Mouse (Mus musculus) heart, postnatal 0 days (tissue): ENCODE results near the gene Apoc4. TPM values are rescaled to one million over a fixed set of nuclear protein-coding genes. Genes with fewer than 3 reads are reported as not detected.

Experiments used
- ATAC-seq: fragments of 200-750 bp; cut with Nextera tagmentation; 2 replicates; pipeline ENCODE4 v1.8.0; 2017; ENCODE audit warnings: low read depth, moderate number of reproducible peaks, moderate library complexity; ENCODE audit not compliant: insufficient read depth
- DNase-seq: peaks from one replicate; pipeline ENCODE4 v3.0.0-alpha.2; 2016; ENCODE audit warnings: low spot score
- H3K27ac ChIP-seq: fragments of 300-500 bp; sonication (generic); 2 replicates; pipeline ENCODE4 v1.5.1; 2014; ENCODE audit warnings: low read depth, mild to moderate bottlenecking
- H3K27me3 ChIP-seq: fragments of 300-500 bp; sonication (generic); 2 replicates; pipeline ENCODE4 v1.6.1; 2014; ENCODE audit warnings: low read length, mixed read lengths; ENCODE audit not compliant: control insufficient read depth, insufficient read depth
- H3K36me3 ChIP-seq: fragments of 300-500 bp; sonication (generic); replicated peaks from 2 replicates; pipeline ENCODE4 v1.6.1; 2014; ENCODE audit warnings: low read length, mixed read lengths; ENCODE audit not compliant: control insufficient read depth, insufficient read depth
- H3K4me1 ChIP-seq: fragments of 300-500 bp; sonication (generic); 2 replicates; pipeline ENCODE4 v1.6.1; 2014; ENCODE audit warnings: antibody characterized with exemption; ENCODE audit not compliant: control insufficient read depth, insufficient read depth
- H3K4me2 ChIP-seq: fragments of 300-500 bp; sonication (generic); 2 replicates; pipeline ENCODE4 v1.6.1; 2014; ENCODE audit warnings: low read depth, mild to moderate bottlenecking, low read length, moderate library complexity
- H3K4me3 ChIP-seq: fragments of 300-500 bp; sonication (generic); 2 replicates; pipeline ENCODE4 v1.5.1; 2014; ENCODE audit warnings: low read depth, low read length
- H3K9ac ChIP-seq: fragments of 300-500 bp; sonication (generic); replicated peaks from 2 replicates; pipeline ENCODE4 v1.6.1; 2014; ENCODE audit warnings: low read depth, low read length, mixed read lengths
- H3K9me3 ChIP-seq: fragments of 300-500 bp; sonication (generic); replicated peaks from 2 replicates; pipeline ENCODE4 v1.6.1; 2016; ENCODE audit warnings: low read length; ENCODE audit not compliant: control insufficient read depth
- CTCF ChIP-seq: IDR thresholded peaks from 2 replicates; pipeline ENCODE4 v1.5.1; 2016; ENCODE audit warnings: antibody characterized with exemption, control low read depth, low read depth
- EP300 ChIP-seq: IDR thresholded peaks from 2 replicates; pipeline ENCODE4 v1.6.1; 2016; ENCODE audit warnings: antibody characterized with exemption, low read depth
- WGBS: fragments of 180-500 bp; shearing (Covaris S2); extraction: QIAGEN DNeasy Blood & Tissue Kit; methylation state at CpG from one replicate; pipeline ENCODE4 v1.1.7; 2014; 5-methylcytosine and 5-hydroxymethylcytosine counted together
- polyA plus RNA-seq: library from polyadenylated mRNA; unstranded; fragments of >200 nt; fragmentation: Nextera tagmentation; extraction: Ambion mirVana; gene quantifications from 2 replicates; pipeline ENCODE4 v1.2.1, GENCODE M21; 2015
- total RNA-seq: library from RNA; depleted of rRNA; stranded (reverse); fragments of >200 nt; gene quantifications from 2 replicates; pipeline ENCODE4 v1.2.3, GENCODE M21; 2014; ENCODE audit warnings: low replicate concordance; rRNA removed

Gene Apoc4
- total and polyA plus RNA-seq, 2 experiments from 2014 or later = 0.18 TPM; not detected in 1

DNA sequence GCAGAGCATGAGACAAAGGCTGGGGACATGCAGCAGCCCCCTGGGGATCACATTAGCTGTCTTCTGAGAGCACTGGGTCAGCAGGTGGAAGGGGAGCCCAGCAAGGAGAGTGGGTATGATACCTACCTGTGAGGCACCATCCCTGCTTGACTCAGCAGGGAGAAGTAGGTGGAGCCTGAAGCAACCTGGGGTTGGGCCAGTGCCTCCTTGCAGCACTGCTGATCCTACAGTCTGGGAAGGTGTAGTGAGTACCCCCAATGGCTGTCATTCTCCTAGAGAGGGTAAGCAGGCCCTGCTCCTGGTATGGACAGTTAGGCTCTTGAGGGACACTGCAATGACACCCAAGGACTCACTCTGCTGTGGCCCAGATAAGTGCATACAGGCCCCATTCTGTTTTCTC is 49.0 kb downstream of the Apoc4 start:
- H3K4me3 ChIP-seq = no peak overlapping the region
- TF ChIP-seq EP300 (no peak), CTCF (no peak)
- peaks cover 14% of the 10 kb centered on the region; the same call in 1 of the 2 replicates for H3K4me1 ChIP-seq
- DNase-seq (no peak), ATAC-seq (no peak)
- H3K9me3 ChIP-seq = no peaks in the 10 kb centered on the region
- no peak overlapping the region for H3K27ac ChIP-seq
- H3K4me2 ChIP-seq = no peak overlapping the region
- peaks cover 47% of the 10 kb centered on the region for H3K36me3 ChIP-seq
- H3K27me3 ChIP-seq = no peaks in the 10 kb centered on the region
- H3K9ac ChIP-seq = no peak overlapping the region

DNA sequence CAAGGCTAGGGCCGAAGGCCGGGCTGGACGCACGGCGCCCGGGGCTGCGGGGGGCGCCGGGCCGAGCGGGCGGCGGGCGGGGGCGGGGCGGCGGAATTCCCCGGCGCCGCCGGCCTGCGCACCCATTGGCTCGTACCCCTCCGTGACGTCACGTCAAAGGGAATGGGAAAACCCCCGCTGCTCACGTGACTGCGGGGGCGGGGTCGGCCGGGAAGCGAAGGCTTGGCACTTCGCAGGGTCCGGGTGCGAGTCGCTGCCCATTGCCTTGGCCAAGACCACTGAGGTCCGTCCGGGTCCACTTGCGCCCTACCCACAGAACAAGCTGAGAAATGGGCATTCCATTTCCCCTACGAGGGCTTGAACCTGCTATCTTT is 51.9 kb downstream of the Apoc4 start, which contains the start of gene Relb:
TSS of gene Relb (minus strand) at position 78 of the 374 bp plus-strand sequence.
- H3K4me3 ChIP-seq = peak within 1 kb of the TSS; percentile 84
- 2% methylated on average over 35 of the region's 41 CpGs for WGBS
- ATAC-seq = peak; percentile 71
- peak; percentile 76 for DNase-seq
- peaks cover 24% of the 10 kb centered on the region for H3K36me3 ChIP-seq
- H3K9me3 ChIP-seq = no peaks in the 10 kb centered on the region
- H3K27ac ChIP-seq = peak within 1 kb of the TSS; percentile 91
- H3K27me3 ChIP-seq = no peaks in the 10 kb centered on the region
- TF ChIP-seq EP300 (no peak), CTCF (no peak)
- peak within 1 kb of the TSS; percentile 99 for H3K4me2 ChIP-seq
- H3K9ac ChIP-seq = peak within 1 kb of the TSS; percentile 69
- 0 out of 2 replicates have a peak, but pooled peaks cover 4% of the 10 kb centered on the region for H3K4me1 ChIP-seq

- H3K4me1 ChIP-seq = 0 out of 2 replicates have a peak, but pooled peaks cover 4% of the 10 kb centered on the region
- H3K4me3 ChIP-seq = peak overlapping the region; percentile 84
- WGBS = 2% methylated on average over 55 of the region's 57 CpGs
- DNase-seq = peak; percentile 94
- TF ChIP-seq EP300 (no peak), CTCF (no peak)
- peaks cover 18% of the 10 kb centered on the region for H3K36me3 ChIP-seq
- H3K9me3 ChIP-seq = no peaks in the 10 kb centered on the region
- peak; percentile 86 for ATAC-seq
- H3K27me3 ChIP-seq = no peaks in the 10 kb centered on the region
- H3K9ac ChIP-seq = peak overlapping the region; percentile 69
- H3K27ac ChIP-seq = peak overlapping the region; percentile 91
- peak overlapping the region; percentile 99 for H3K4me2 ChIP-seq
These were observed 52.5 kb downstream of the Apoc4 start for GRCm38 (mm10) chr7:19628536-19629360.

DNA sequence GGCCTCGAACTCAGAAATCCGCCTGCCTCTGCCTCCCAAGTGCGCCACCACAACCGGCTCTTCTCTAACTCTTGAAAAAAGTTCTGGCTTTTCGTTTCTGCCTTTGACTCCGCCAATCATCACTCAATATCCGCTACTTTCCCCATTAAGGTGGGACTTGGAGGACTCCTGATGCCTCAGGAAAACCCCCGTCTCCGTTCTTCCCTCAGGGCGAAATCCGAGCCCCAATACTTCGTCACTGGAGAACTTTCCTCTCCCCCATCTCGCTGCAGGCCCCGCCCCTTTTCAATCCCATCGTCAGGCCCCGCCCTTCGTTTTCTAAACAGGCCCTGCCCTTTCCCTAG is 53.1 kb downstream of the Apoc4 start:
- ATAC-seq (no peak), DNase-seq (no peak)
- no peaks in the 10 kb centered on the region for H3K27me3 ChIP-seq
- H3K4me3 ChIP-seq = peak overlapping the region; percentile 84
- TF ChIP-seq CTCF = no peak
- no peak for TF ChIP-seq EP300
- H3K4me2 ChIP-seq = peak overlapping the region; percentile 99
- H3K9me3 ChIP-seq = no peaks in the 10 kb centered on the region
- H3K9ac ChIP-seq = no peak overlapping the region
- 16% methylated on average over 17 of the region's 17 CpGs for WGBS
- 0 out of 2 replicates have a peak, but pooled peaks cover 4% of the 10 kb centered on the region for H3K4me1 ChIP-seq
- H3K27ac ChIP-seq = peak overlapping the region; percentile 91
- peaks cover 13% of the 10 kb centered on the region; the same call in 1 of the 2 replicates for H3K36me3 ChIP-seq

Other genes starting within 250 kb of the Apoc4 start
- gene Mark4, start 222.7 kb downstream of the Apoc4 start, total RNA-seq = 16.0 and 26.4 TPM in 2 replicates
- 5.5 and 5.6 TPM in 2 replicates for gene Mark4, start 222.7 kb downstream of the Apoc4 start, polyA plus RNA-seq
- 1.9 and 3.5 TPM in 2 replicates for gene Exoc3l2, start 218.1 kb downstream of the Apoc4 start, total RNA-seq
- gene Exoc3l2, start 218.1 kb downstream of the Apoc4 start, polyA plus RNA-seq = 0.49 and 0.62 TPM in 2 replicates
- 9.3 and 11.9 TPM in 2 replicates for gene Bloc1s3, start 173.1 kb downstream of the Apoc4 start, total RNA-seq
- 1.2 TPM in 2 replicates for gene Bloc1s3, start 173.1 kb downstream of the Apoc4 start, polyA plus RNA-seq
- 65.1 and 84.9 TPM in 2 replicates for gene Trappc6a, start 173.1 kb downstream of the Apoc4 start, total RNA-seq
- gene Trappc6a, start 173.1 kb downstream of the Apoc4 start, polyA plus RNA-seq = 79.5 and 83.3 TPM in 2 replicates
- gene Nkpd1, start 163.6 kb downstream of the Apoc4 start, total RNA-seq = not detected in 2 replicates
- not detected in 2 replicates for gene Nkpd1, start 163.6 kb downstream of the Apoc4 start, polyA plus RNA-seq
- 40.6 and 53.3 TPM in 2 replicates for gene Ppp1r37, start 118.4 kb downstream of the Apoc4 start, total RNA-seq
- gene Ppp1r37, start 118.4 kb downstream of the Apoc4 start, polyA plus RNA-seq = 11.4 and 12.6 TPM in 2 replicates
- gene Zfp296, start 104.2 kb downstream of the Apoc4 start, total RNA-seq = 0.12 and 3.6 TPM in 2 replicates
- 0.12 and 0.15 TPM in 2 replicates for gene Zfp296, start 104.2 kb downstream of the Apoc4 start, polyA plus RNA-seq
- gene Gemin7, start 103.9 kb downstream of the Apoc4 start, total RNA-seq = 63.2 and 67.3 TPM in 2 replicates
- 114 and 115 TPM in 2 replicates for gene Gemin7, start 103.9 kb downstream of the Apoc4 start, polyA plus RNA-seq
- gene Clasrp, start 77.0 kb downstream of the Apoc4 start, total RNA-seq = 18.9 and 75.2 TPM in 2 replicates
- gene Clasrp, start 77.0 kb downstream of the Apoc4 start, polyA plus RNA-seq = 13.4 and 17.5 TPM in 2 replicates
- gene Relb, start 52.0 kb downstream of the Apoc4 start, total RNA-seq = 9.0 and 11.7 TPM in 2 replicates
- gene Relb, start 52.0 kb downstream of the Apoc4 start, polyA plus RNA-seq = 6.5 and 7.2 TPM in 2 replicates
- gene Clptm1, start 16.4 kb downstream of the Apoc4 start, total RNA-seq = 97.9 and 128 TPM in 2 replicates
- 68.5 and 71.5 TPM in 2 replicates for gene Clptm1, start 16.4 kb downstream of the Apoc4 start, polyA plus RNA-seq
- not detected in 2 replicates for gene Apoc2, start 3.5 kb downstream of the Apoc4 start, total RNA-seq
- gene Apoc2, start 3.5 kb downstream of the Apoc4 start, polyA plus RNA-seq = 0.22 and 0.78 TPM in 2 replicates
- gene Gm44805, start 56 bp downstream of the Apoc4 start, total RNA-seq = 0.31 TPM in 1 of 2 replicates, not detected in the other
- not detected in 2 replicates for gene Gm44805, start 56 bp downstream of the Apoc4 start, polyA plus RNA-seq
- not detected in 2 replicates for gene Apoc1, start 11.2 kb upstream of the Apoc4 start, total RNA-seq
- 8.2 and 10.8 TPM in 2 replicates for gene Apoc1, start 11.2 kb upstream of the Apoc4 start, polyA plus RNA-seq
- gene Apoe, start 17.7 kb upstream of the Apoc4 start, total RNA-seq = 369 and 373 TPM in 2 replicates
- 471 and 552 TPM in 2 replicates for gene Apoe, start 17.7 kb upstream of the Apoc4 start, polyA plus RNA-seq
- 170 and 172 TPM in 2 replicates for gene Tomm40, start 34.0 kb upstream of the Apoc4 start, total RNA-seq
- gene Tomm40, start 34.0 kb upstream of the Apoc4 start, polyA plus RNA-seq = 164 and 166 TPM in 2 replicates
- 76.5 and 81.3 TPM in 2 replicates for gene Nectin2, start 69.0 kb upstream of the Apoc4 start, total RNA-seq
- gene Nectin2, start 69.0 kb upstream of the Apoc4 start, polyA plus RNA-seq = 43.6 and 44.8 TPM in 2 replicates
- gene Bcam, start 89.5 kb upstream of the Apoc4 start, total RNA-seq = 697 and 786 TPM in 2 replicates
- gene Bcam, start 89.5 kb upstream of the Apoc4 start, polyA plus RNA-seq = 293 and 303 TPM in 2 replicates
- gene Cblc, start 115.3 kb upstream of the Apoc4 start, total RNA-seq = 0.35 TPM in 1 of 2 replicates, not detected in the other
- 0.36 and 0.37 TPM in 2 replicates for gene Cblc, start 115.3 kb upstream of the Apoc4 start, polyA plus RNA-seq
- 1.7 and 6.7 TPM in 2 replicates for gene Bcl3, start 141.3 kb upstream of the Apoc4 start, total RNA-seq
- 1.6 and 2.0 TPM in 2 replicates for gene Bcl3, start 141.3 kb upstream of the Apoc4 start, polyA plus RNA-seq
- gene Gm19345, start 170.5 kb upstream of the Apoc4 start, total RNA-seq = not detected in 2 replicates
- gene Gm19345, start 170.5 kb upstream of the Apoc4 start, polyA plus RNA-seq = not detected in 2 replicates
- gene Ceacam16, start 179.8 kb upstream of the Apoc4 start, total RNA-seq = not detected in 2 replicates
- gene Ceacam16, start 179.8 kb upstream of the Apoc4 start, polyA plus RNA-seq = not detected in 2 replicates
- not detected in 2 replicates for gene Ceacam19, start 206.5 kb upstream of the Apoc4 start, total RNA-seq
- gene Ceacam19, start 206.5 kb upstream of the Apoc4 start, polyA plus RNA-seq = not detected in 2 replicates
- gene Pvr, start 239.7 kb upstream of the Apoc4 start, total RNA-seq = 25.8 and 26.1 TPM in 2 replicates
- gene Pvr, start 239.7 kb upstream of the Apoc4 start, polyA plus RNA-seq = 11.3 and 11.6 TPM in 2 replicates